Mouse (Mus musculus) kidney, postnatal 0 days (tissue): Measurements from ENCODE around the gene Chek2. TPM values are rescaled to one million over a fixed set of nuclear protein-coding genes. Genes with fewer than 3 reads are reported as not detected.
"Not testable (repeated sequence)": the region's sequence is repeated elsewhere in the genome, so short reads cannot be mapped to it uniquely, and the experiment has no call there.

Source experiments
- ATAC-seq: fragments of 200-750 bp; cut with Nextera tagmentation; replicated peaks from 2 replicates; pipeline ENCODE4 v1.8.0; 2017; ENCODE audit warnings: low read depth, moderate number of reproducible peaks, moderate TSS enrichment, moderate library complexity; ENCODE audit not compliant: low FRiP score
- DNase-seq: peaks from one replicate; pipeline ENCODE4 v3.0.0-alpha.2; 2016; ENCODE audit warnings: low spot score
- H3K27ac ChIP-seq: fragments of 300-500 bp; sonication (generic); 2 replicates; pipeline ENCODE4 v1.5.1; 2014; ENCODE audit warnings: mild to moderate bottlenecking
- H3K27me3 ChIP-seq: fragments of 300-500 bp; sonication (generic); 2 replicates; pipeline ENCODE4 v1.6.1; 2014; ENCODE audit warnings: low read length, mixed read lengths; ENCODE audit not compliant: insufficient read depth
- H3K36me3 ChIP-seq: fragments of 300-500 bp; sonication (generic); 2 replicates; pipeline ENCODE4 v1.6.1; 2014; ENCODE audit warnings: low read length, mixed read lengths; ENCODE audit not compliant: insufficient read depth
- H3K4me1 ChIP-seq: fragments of 300-500 bp; sonication (generic); replicated peaks from 2 replicates; pipeline ENCODE4 v1.6.1; 2014; ENCODE audit warnings: antibody characterized with exemption, low read length, mixed read lengths; ENCODE audit not compliant: insufficient read depth
- H3K4me2 ChIP-seq: fragments of 300-500 bp; sonication (generic); 2 replicates; pipeline ENCODE4 v1.6.1; 2014; ENCODE audit warnings: mild to moderate bottlenecking, low read length, moderate library complexity, mixed read lengths
- H3K4me3 ChIP-seq: fragments of 300-500 bp; sonication (generic); replicated peaks from 2 replicates; pipeline ENCODE4 v1.5.1; 2014; ENCODE audit warnings: low read depth, low read length
- H3K9ac ChIP-seq: fragments of 300-500 bp; sonication (generic); 2 replicates; pipeline ENCODE4 v1.6.1; 2014; ENCODE audit warnings: low read depth, low read length
- H3K9me3 ChIP-seq: fragments of 300-500 bp; sonication (generic); replicated peaks from 2 replicates; pipeline ENCODE4 v1.6.1; 2016; ENCODE audit warnings: low read length, inconsistent platforms, mixed read lengths
- CTCF ChIP-seq: IDR thresholded peaks from 2 replicates; pipeline ENCODE4 v1.5.1; 2016; ENCODE audit warnings: antibody characterized with exemption, low read depth, mild to moderate bottlenecking, moderate library complexity
- WGBS: fragments of 180-500 bp; shearing (Covaris S2); extraction: QIAGEN DNeasy Blood & Tissue Kit; methylation state at CpG from one replicate; pipeline ENCODE4 v1.1.7; 2014; 5-methylcytosine and 5-hydroxymethylcytosine counted together
- polyA plus RNA-seq: library from polyadenylated mRNA; unstranded; fragments of >200 nt; fragmentation: Nextera tagmentation; extraction: Ambion mirVana; gene quantifications from 2 replicates; pipeline ENCODE4 v1.2.1, GENCODE M21; 2015

Gene Chek2
- polyA plus RNA-seq, 1 experiment from 2014 or later = 12.9 TPM

GRCm38 (mm10) chr5:110809667-110810325 lies 30.0 kb upstream of the Chek2 start, which contains the start of gene Ulk1:
TSS of gene Ulk1 (minus strand) at chr5:110810097.
- H3K36me3 ChIP-seq = 0 out of 2 replicates have a peak, but pooled peaks cover 9% of the 10 kb centered on the region
- H3K9me3 ChIP-seq = no peaks in the 10 kb centered on the region
- ATAC-seq = peak; percentile 94
- no peak for TF ChIP-seq CTCF
- peak within 1 kb of the TSS; percentile 75 for H3K4me3 ChIP-seq
- H3K9ac ChIP-seq = peak within 1 kb of the TSS; percentile 89
- H3K27me3 ChIP-seq = no peaks in the 10 kb centered on the region
- WGBS = under 1% methylated on average over 80 of the region's 80 CpGs
- peak within 1 kb of the TSS; percentile 76 for H3K27ac ChIP-seq
- H3K4me2 ChIP-seq = peak within 1 kb of the TSS; percentile 67
- peak; percentile 99 for DNase-seq
- peaks cover 15% of the 10 kb centered on the region for H3K4me1 ChIP-seq

- Histone ChIP-seq H3K27me3 (no peaks in the 10 kb centered on the region), H3K4me3 (no peak overlapping the region), H3K4me1 (peaks cover 3% of the 10 kb centered on the region; the same call in 1 of the 2 replicates), H3K9ac (no peak overlapping the region), H3K36me3 (no peaks in the 10 kb centered on the region), H3K27ac (no peak overlapping the region), H3K9me3 (no peaks in the 10 kb centered on the region), H3K4me2 (no peak overlapping the region)
- ATAC-seq = no peak
- no peak for DNase-seq
- 83% methylated on average over 4 of the region's 4 CpGs for WGBS
- no peak for TF ChIP-seq CTCF
These were observed 15.4 kb upstream of the Chek2 start for GRCm38 (mm10) chr5:110824421-110824820.

- Histone ChIP-seq H3K4me1 (peaks cover 3% of the 10 kb centered on the region; the same call in 1 of the 2 replicates), H3K4me3 (no peak overlapping the region), H3K9ac (no peak overlapping the region), H3K4me2 (no peak overlapping the region), H3K36me3 (no peaks in the 10 kb centered on the region), H3K9me3 (no peaks in the 10 kb centered on the region), H3K27me3 (no peaks in the 10 kb centered on the region), H3K27ac (peak overlapping the region; percentile 85)
- no peak for TF ChIP-seq CTCF
- peak; percentile 87 for DNase-seq
- peak; percentile 86 for ATAC-seq
- WGBS = 31% methylated on average over 8 of the region's 8 CpGs
These were observed 12.8 kb upstream of the Chek2 start for GRCm38 (mm10) chr5:110826781-110827495.

GRCm38 (mm10) chr5:110827576-110827975 lies 12.2 kb upstream of the Chek2 start:
- H3K4me3 ChIP-seq = no peak overlapping the region
- ATAC-seq (0 out of 2 replicates have a peak, but pooled peaks have one; percentile 25), DNase-seq (no peak)
- H3K4me2 ChIP-seq = no peak overlapping the region
- H3K27ac ChIP-seq = peak overlapping the region; percentile 85
- H3K36me3 ChIP-seq = 0 out of 2 replicates have a peak, but pooled peaks cover 5% of the 10 kb centered on the region
- no peak for TF ChIP-seq CTCF
- H3K27me3 ChIP-seq = no peaks in the 10 kb centered on the region
- H3K9ac ChIP-seq = no peak overlapping the region
- H3K9me3 ChIP-seq = no peaks in the 10 kb centered on the region
- H3K4me1 ChIP-seq = peaks cover 3% of the 10 kb centered on the region; the same call in 1 of the 2 replicates
- 77% methylated on average over 5 of the region's 5 CpGs for WGBS

GRCm38 (mm10) chr5:110831036-110831720 lies 8.6 kb upstream of the Chek2 start:
- no peak for TF ChIP-seq CTCF
- no peak overlapping the region for H3K27ac ChIP-seq
- ATAC-seq (no peak), DNase-seq (no peak)
- no peak overlapping the region for H3K9ac ChIP-seq
- no peak overlapping the region for H3K4me2 ChIP-seq
- WGBS = 94% methylated on average over 5 of the region's 5 CpGs
- H3K27me3 ChIP-seq = no peaks in the 10 kb centered on the region
- H3K36me3 ChIP-seq = 0 out of 2 replicates have a peak, but pooled peaks cover 8% of the 10 kb centered on the region
- no peaks in the 10 kb centered on the region for H3K9me3 ChIP-seq
- H3K4me1 ChIP-seq = peaks cover 3% of the 10 kb centered on the region; the same call in 1 of the 2 replicates
- no peak overlapping the region for H3K4me3 ChIP-seq

- Histone ChIP-seq H3K4me2 (no peak overlapping the region), H3K4me1 (peaks cover 6% of the 10 kb centered on the region; the same call in 1 of the 2 replicates), H3K4me3 (no peak overlapping the region), H3K9ac (no peak overlapping the region), H3K27me3 (no peaks in the 10 kb centered on the region), H3K36me3 (0 out of 2 replicates have a peak, but pooled peaks cover 8% of the 10 kb centered on the region), H3K27ac (no peak overlapping the region), H3K9me3 (no peaks in the 10 kb centered on the region)
- TF ChIP-seq CTCF = peak; percentile 74
- WGBS = 23% methylated on average over 3 of the region's 3 CpGs
- ATAC-seq (no peak), DNase-seq (peak; percentile 69)
These were observed 3.8 kb upstream of the Chek2 start for GRCm38 (mm10) chr5:110835959-110836358.

GRCm38 (mm10) chr5:110838016-110838415 lies 1.8 kb upstream of the Chek2 start:
- not testable (repeated sequence) for H3K9ac ChIP-seq, ATAC-seq, DNase-seq, H3K27ac ChIP-seq, H3K4me2 ChIP-seq, H3K27me3 ChIP-seq, H3K4me3 ChIP-seq, H3K36me3 ChIP-seq, H3K9me3 ChIP-seq, H3K4me1 ChIP-seq
- 96% methylated on average over 5 of the region's 5 CpGs for WGBS
